Mouse (Mus musculus): ENCODE measurements around the gene Pnpla1.

DNA sequence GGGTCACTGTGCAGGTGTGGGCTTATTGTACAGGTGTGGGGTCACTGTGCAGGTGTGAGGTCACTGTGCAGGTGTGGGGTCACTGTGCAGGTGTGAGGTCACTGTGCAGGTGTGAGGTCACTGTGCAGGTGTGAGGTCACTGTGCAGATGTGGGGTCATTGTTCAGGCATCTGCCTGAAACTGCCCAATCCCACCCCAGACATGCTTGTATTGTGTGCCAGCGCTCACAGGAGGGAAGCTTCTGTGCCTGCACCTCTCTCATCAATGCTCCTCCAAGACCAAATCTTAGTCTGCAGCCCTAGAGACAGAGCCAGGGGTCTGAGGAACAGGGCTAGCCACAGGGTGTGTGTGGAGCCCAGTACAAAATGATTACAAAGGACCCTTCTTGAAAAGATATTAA lies 58.3 kb downstream of the Pnpla1 start:
- TF ChIP-seq CTCF (conservative IDR thresholded peaks at IDR 0.05 in 1 of 2, IDR thresholded peaks at IDR 0.05 in 1 of 2; ENCODE audit: low read depth in 2 of 2, low read length in 2 of 2) (no peak), E2F4 (IDR thresholded peaks at IDR 0.05; ENCODE audit: insufficient replicate concordance, low read depth, low read length) (no peak), KAT2A (IDR thresholded peaks at IDR 0.05; ENCODE audit: insufficient replicate concordance, low read length) (no peak), POLR2A (IDR thresholded peaks at IDR 0.05; ENCODE audit: low read depth, low read length) (no peak), ELF1 (IDR thresholded peaks at IDR 0.05; ENCODE audit: low read depth, low read length) (no peak), MAFK (IDR thresholded peaks at IDR 0.05; ENCODE audit: insufficient replicate concordance, low read length) (no peak), RCOR1 (conservative IDR thresholded peaks at IDR 0.05; ENCODE audit: low read depth, low read length) (no peak), NELFE (IDR thresholded peaks at IDR 0.05; ENCODE audit: low read depth, low read length) (no peak), RAD21 (IDR thresholded peaks at IDR 0.05; ENCODE audit: low read depth, low read length) (no peak), MYC (IDR thresholded peaks at IDR 0.05; ENCODE audit: low read depth, low read length) (no peak), EP300 (IDR thresholded peaks at IDR 0.05; ENCODE audit: low read length) (no peak)

Data from CH12.LX (cell line).